Mouse (Mus musculus) hindbrain, postnatal 0 days (tissue): ENCODE measurements around the gene Igf2bp2. TPM values are rescaled to one million over a fixed set of nuclear protein-coding genes. Genes with fewer than 3 reads are reported as not detected.

ENCODE experiments used
- ATAC-seq: fragments of 200-750 bp; cut with Nextera tagmentation; 2 replicates; pipeline ENCODE4 v1.8.0; 2017; ENCODE audit warnings: mild to moderate bottlenecking, moderate TSS enrichment, moderate library complexity
- DNase-seq: peaks from one replicate; pipeline ENCODE4 v3.0.0-alpha.2; 2015; ENCODE audit warnings: low spot score
- H3K27ac ChIP-seq: fragments of 300-500 bp; sonication (generic); 2 replicates; pipeline ENCODE4 v1.5.1; 2014; ENCODE audit warnings: mild to moderate bottlenecking
- H3K27me3 ChIP-seq: fragments of 300-500 bp; sonication (generic); 2 replicates; pipeline ENCODE4 v1.6.1; 2014; ENCODE audit warnings: low read length, mixed read lengths; ENCODE audit not compliant: insufficient read depth
- H3K36me3 ChIP-seq: fragments of 300-500 bp; sonication (generic); 2 replicates; pipeline ENCODE4 v1.6.1; 2014; ENCODE audit warnings: low read length, mixed read lengths; ENCODE audit not compliant: insufficient read depth
- H3K4me1 ChIP-seq: fragments of 300-500 bp; sonication (generic); 2 replicates; pipeline ENCODE4 v1.6.1; 2014; ENCODE audit warnings: antibody characterized with exemption, low read length, mixed read lengths; ENCODE audit not compliant: insufficient read depth
- H3K4me2 ChIP-seq: fragments of 300-500 bp; sonication (generic); 2 replicates; pipeline ENCODE4 v1.6.1; 2014; ENCODE audit warnings: low read depth, mild to moderate bottlenecking, low read length, moderate library complexity, mixed read lengths
- H3K4me3 ChIP-seq: fragments of 300-500 bp; sonication (generic); 2 replicates; pipeline ENCODE4 v1.5.1; 2014; ENCODE audit warnings: low read length
- H3K9ac ChIP-seq: fragments of 300-500 bp; sonication (generic); replicated peaks from 2 replicates; pipeline ENCODE4 v1.6.1; 2014; ENCODE audit warnings: mild to moderate bottlenecking, low read length, moderate library complexity, mixed read lengths
- H3K9me3 ChIP-seq: fragments of 300-500 bp; sonication (generic); 2 replicates; pipeline ENCODE4 v1.6.1; 2016; ENCODE audit warnings: low read length, mixed read lengths
- CTCF ChIP-seq: IDR thresholded peaks from 2 replicates; pipeline ENCODE4 v1.5.1; 2016; ENCODE audit warnings: antibody characterized with exemption, control low read depth, low read depth
- WGBS: fragments of 180-500 bp; shearing (Covaris S2); extraction: QIAGEN DNeasy Blood & Tissue Kit; methylation state at CpG from one replicate; pipeline ENCODE4 v1.1.7; 2014; 5-methylcytosine and 5-hydroxymethylcytosine counted together
- polyA plus RNA-seq: library from polyadenylated mRNA; unstranded; fragments of >200 nt; fragmentation: Nextera tagmentation; extraction: Ambion mirVana; gene quantifications from 2 replicates; pipeline ENCODE4 v1.2.1, GENCODE M21; 2015
- total RNA-seq: library from RNA; depleted of rRNA; stranded (reverse); fragments of >200 nt; gene quantifications from 2 replicates; pipeline ENCODE4 v1.2.3, GENCODE M21; 2014

Gene Igf2bp2
- total and polyA plus RNA-seq, 2 experiments from 2014 or later, result 7.7 to 15.8 TPM

- ATAC-seq, result no peak
- H3K36me3 ChIP-seq, result no peaks in the 10 kb centered on the region
- H3K27me3 ChIP-seq, result no peaks in the 10 kb centered on the region
- no peak overlapping the region for H3K4me3 ChIP-seq
- TF ChIP-seq CTCF, result no peak
- no peak overlapping the region for H3K4me2 ChIP-seq
- no peak for DNase-seq
- H3K4me1 ChIP-seq, result no peaks in the 10 kb centered on the region
- no peak overlapping the region for H3K27ac ChIP-seq
- H3K9me3 ChIP-seq, result no peaks in the 10 kb centered on the region
- no peak overlapping the region for H3K9ac ChIP-seq
- WGBS, result 85% methylated on average over 1 of the region's 1 CpGs
Observed at GRCm38 (mm10) chr16:22110036-22110435, 53.1 kb downstream of the Igf2bp2 start.

- WGBS, result 87% methylated on average over 4 of the region's 4 CpGs
- no peak overlapping the region for H3K4me2 ChIP-seq
- H3K4me1 ChIP-seq, result no peaks in the 10 kb centered on the region
- ATAC-seq (no peak), DNase-seq (no peak)
- H3K27ac ChIP-seq, result no peak overlapping the region
- no peak overlapping the region for H3K4me3 ChIP-seq
- no peak overlapping the region for H3K9ac ChIP-seq
- H3K9me3 ChIP-seq, result no peaks in the 10 kb centered on the region
- no peaks in the 10 kb centered on the region for H3K27me3 ChIP-seq
- no peaks in the 10 kb centered on the region for H3K36me3 ChIP-seq
- TF ChIP-seq CTCF, result no peak
Observed at GRCm38 (mm10) chr16:22109159-22109558, 53.9 kb downstream of the Igf2bp2 start.

- no peak overlapping the region for H3K4me2 ChIP-seq
- DNase-seq (peak; percentile 70), ATAC-seq (peak; percentile 49; the same call in 1 of the 2 replicates)
- no peaks in the 10 kb centered on the region for H3K4me1 ChIP-seq
- no peaks in the 10 kb centered on the region for H3K9me3 ChIP-seq
- no peak overlapping the region for H3K27ac ChIP-seq
- no peak overlapping the region for H3K4me3 ChIP-seq
- TF ChIP-seq CTCF, result peak; percentile 34; the same call in 1 of the 2 replicates
- no peaks in the 10 kb centered on the region for H3K36me3 ChIP-seq
- 50% methylated on average over 7 of the region's 7 CpGs for WGBS
- H3K9ac ChIP-seq, result no peak overlapping the region
- H3K27me3 ChIP-seq, result no peaks in the 10 kb centered on the region
Observed at GRCm38 (mm10) chr16:22107897-22108516, 55.1 kb downstream of the Igf2bp2 start.

GRCm38 (mm10) chr16:22106012-22106584, 57.0 kb downstream of the Igf2bp2 start:
- H3K27me3 ChIP-seq, result no peaks in the 10 kb centered on the region
- H3K9ac ChIP-seq, result no peak overlapping the region
- H3K4me3 ChIP-seq, result no peak overlapping the region
- ATAC-seq, result no peak
- no peak for DNase-seq
- H3K4me1 ChIP-seq, result no peaks in the 10 kb centered on the region
- no peaks in the 10 kb centered on the region for H3K36me3 ChIP-seq
- WGBS, result 76% methylated on average over 6 of the region's 6 CpGs
- H3K9me3 ChIP-seq, result no peaks in the 10 kb centered on the region
- TF ChIP-seq CTCF, result no peak
- H3K4me2 ChIP-seq, result no peak overlapping the region
- H3K27ac ChIP-seq, result no peak overlapping the region

GRCm38 (mm10) chr16:22100067-22100466, 63.0 kb downstream of the Igf2bp2 start:
- H3K9me3 ChIP-seq, result no peaks in the 10 kb centered on the region
- H3K27ac ChIP-seq, result no peak overlapping the region
- no peak overlapping the region for H3K9ac ChIP-seq
- 77% methylated on average over 2 of the region's 2 CpGs for WGBS
- DNase-seq (no peak), ATAC-seq (no peak)
- no peak overlapping the region for H3K4me3 ChIP-seq
- H3K4me1 ChIP-seq, result no peaks in the 10 kb centered on the region
- no peaks in the 10 kb centered on the region for H3K36me3 ChIP-seq
- peak; percentile 47 for TF ChIP-seq CTCF
- H3K4me2 ChIP-seq, result no peak overlapping the region
- H3K27me3 ChIP-seq, result no peaks in the 10 kb centered on the region

GRCm38 (mm10) chr16:22097659-22098058, 65.4 kb downstream of the Igf2bp2 start:
- no peaks in the 10 kb centered on the region for H3K4me1 ChIP-seq
- H3K9me3 ChIP-seq, result no peaks in the 10 kb centered on the region
- no peak for TF ChIP-seq CTCF
- no peaks in the 10 kb centered on the region for H3K27me3 ChIP-seq
- no peak for ATAC-seq
- peak; percentile 50 for DNase-seq
- 33% methylated on average over 7 of the region's 7 CpGs for WGBS
- H3K36me3 ChIP-seq, result no peaks in the 10 kb centered on the region
- no peak overlapping the region for H3K9ac ChIP-seq
- peak overlapping the region; percentile 36; the same call in 1 of the 2 replicates for H3K27ac ChIP-seq
- H3K4me3 ChIP-seq, result no peak overlapping the region
- no peak overlapping the region for H3K4me2 ChIP-seq

- 77% methylated on average over 1 of the region's 1 CpGs for WGBS
- Histone ChIP-seq H3K9me3 (no peaks in the 10 kb centered on the region), H3K27me3 (no peaks in the 10 kb centered on the region), H3K36me3 (no peaks in the 10 kb centered on the region), H3K9ac (no peak overlapping the region), H3K4me2 (no peak overlapping the region), H3K4me3 (no peak overlapping the region), H3K27ac (no peak overlapping the region), H3K4me1 (no peaks in the 10 kb centered on the region)
- DNase-seq (no peak), ATAC-seq (no peak)
- no peak for TF ChIP-seq CTCF
Observed at GRCm38 (mm10) chr16:22095751-22096150, 67.3 kb downstream of the Igf2bp2 start.
